Mouse (Mus musculus): ENCODE results near the gene Spata13. TPM values are rescaled to one million over a fixed set of nuclear protein-coding genes. Genes with fewer than 3 reads are reported as not detected.

Gene Spata13
- polyA plus RNA-seq, 1 experiment = 26.6 TPM

DNA sequence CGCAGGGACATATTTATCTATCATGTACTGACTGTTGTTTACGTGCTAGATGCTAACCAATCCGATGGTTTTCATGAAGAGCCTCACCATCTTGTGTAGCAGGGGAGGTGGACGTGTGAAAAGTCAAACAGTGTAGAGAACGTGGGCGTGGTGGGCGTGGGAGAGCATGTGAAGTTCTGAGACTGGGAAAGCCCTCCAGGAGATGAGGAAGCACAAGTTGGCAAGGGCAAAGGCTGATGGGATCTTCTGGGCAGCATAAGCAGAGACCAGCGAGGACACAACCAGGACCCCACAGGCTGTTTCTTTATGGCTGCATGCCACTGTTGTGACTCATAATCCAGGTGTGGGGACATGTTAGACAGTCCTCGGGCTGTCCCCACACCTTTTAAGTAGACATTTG is 5.4 kb downstream of the Spata13 start:
- DNase-seq (ENCODE audit: low spot score) = no peak

- no peak for DNase-seq (ENCODE audit: low spot score)
Measured at GRCm38 (mm10) chr14:60641120-60641519, 7.3 kb downstream of the Spata13 start.

- DNase-seq (ENCODE audit: low spot score) = no peak
Measured at GRCm38 (mm10) chr14:60642131-60642530, 8.3 kb downstream of the Spata13 start.

- no peak for DNase-seq (ENCODE audit: low spot score)
Measured at GRCm38 (mm10) chr14:60643098-60643870, 9.5 kb downstream of the Spata13 start.

DNA sequence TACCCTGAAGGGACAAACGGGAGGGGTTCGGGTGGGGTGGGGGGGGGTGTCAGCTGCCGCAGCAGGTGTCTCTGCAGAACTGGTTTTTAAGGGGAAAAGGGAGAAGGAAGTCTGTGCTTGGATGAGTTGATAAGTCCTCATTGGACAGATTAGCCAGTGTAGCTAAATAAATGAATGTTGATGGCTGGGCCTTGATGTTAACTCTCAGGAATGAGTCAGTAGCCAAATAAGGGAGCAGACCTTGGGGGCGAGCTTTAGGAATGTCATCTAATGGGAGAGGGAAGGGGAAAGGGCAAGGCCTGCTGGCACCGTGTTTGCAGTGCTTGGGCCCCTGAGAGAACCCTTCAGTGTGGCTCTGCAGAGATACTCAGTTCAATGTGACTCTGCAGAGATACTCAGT is 12.6 kb downstream of the Spata13 start:
- DNase-seq (ENCODE audit: low spot score) = no peak

GRCm38 (mm10) chr14:60647885-60648284 is 14.1 kb downstream of the Spata13 start:
- no peak for DNase-seq (ENCODE audit: low spot score)

GRCm38 (mm10) chr14:60648956-60649355 is 15.2 kb downstream of the Spata13 start:
- DNase-seq (ENCODE audit: low spot score) = no peak

DNA sequence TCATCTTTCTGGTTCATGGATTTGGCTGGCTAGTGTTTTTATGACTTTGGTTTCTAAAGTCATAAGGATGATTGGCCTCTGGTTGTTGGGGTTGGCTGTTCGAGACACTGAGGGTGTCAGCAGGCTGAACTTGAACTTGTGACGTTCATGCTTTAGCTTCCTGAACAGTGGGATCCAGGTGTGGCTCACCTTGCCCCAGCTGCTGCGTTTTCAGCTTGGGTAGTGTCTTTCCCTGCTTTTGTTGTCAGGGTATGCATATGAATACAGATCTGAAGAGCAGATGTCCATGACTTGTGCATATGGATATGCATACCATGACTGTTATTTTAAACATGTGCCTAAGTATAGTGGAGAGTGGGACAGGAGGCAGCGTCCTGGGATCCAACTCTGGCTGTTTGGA is 19.4 kb downstream of the Spata13 start:
- DNase-seq (ENCODE audit: low spot score) = no peak

GRCm38 (mm10) chr14:60653977-60654376 is 20.2 kb downstream of the Spata13 start:
- DNase-seq (ENCODE audit: low spot score) = no peak

DNA sequence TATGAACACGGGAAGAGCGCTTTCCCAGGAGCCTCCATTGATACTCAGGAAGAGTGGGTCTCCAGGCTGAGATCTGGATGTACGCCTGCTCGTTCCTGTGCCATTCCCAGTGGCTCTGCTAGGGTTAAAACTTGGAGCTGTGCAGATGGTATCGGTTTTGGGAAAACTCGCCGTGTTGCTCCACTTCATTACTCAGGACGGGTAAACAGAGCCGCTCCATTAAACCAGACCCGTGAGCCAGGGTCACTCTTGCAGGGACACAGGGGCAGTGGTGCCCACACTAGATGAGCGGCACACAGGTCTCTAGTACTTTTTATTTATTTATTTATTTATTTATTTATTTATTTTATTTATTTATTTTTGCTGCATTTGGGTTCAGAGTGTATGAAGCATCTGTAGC is 20.9 kb downstream of the Spata13 start:
- no peak for DNase-seq (ENCODE audit: low spot score)

DNA sequence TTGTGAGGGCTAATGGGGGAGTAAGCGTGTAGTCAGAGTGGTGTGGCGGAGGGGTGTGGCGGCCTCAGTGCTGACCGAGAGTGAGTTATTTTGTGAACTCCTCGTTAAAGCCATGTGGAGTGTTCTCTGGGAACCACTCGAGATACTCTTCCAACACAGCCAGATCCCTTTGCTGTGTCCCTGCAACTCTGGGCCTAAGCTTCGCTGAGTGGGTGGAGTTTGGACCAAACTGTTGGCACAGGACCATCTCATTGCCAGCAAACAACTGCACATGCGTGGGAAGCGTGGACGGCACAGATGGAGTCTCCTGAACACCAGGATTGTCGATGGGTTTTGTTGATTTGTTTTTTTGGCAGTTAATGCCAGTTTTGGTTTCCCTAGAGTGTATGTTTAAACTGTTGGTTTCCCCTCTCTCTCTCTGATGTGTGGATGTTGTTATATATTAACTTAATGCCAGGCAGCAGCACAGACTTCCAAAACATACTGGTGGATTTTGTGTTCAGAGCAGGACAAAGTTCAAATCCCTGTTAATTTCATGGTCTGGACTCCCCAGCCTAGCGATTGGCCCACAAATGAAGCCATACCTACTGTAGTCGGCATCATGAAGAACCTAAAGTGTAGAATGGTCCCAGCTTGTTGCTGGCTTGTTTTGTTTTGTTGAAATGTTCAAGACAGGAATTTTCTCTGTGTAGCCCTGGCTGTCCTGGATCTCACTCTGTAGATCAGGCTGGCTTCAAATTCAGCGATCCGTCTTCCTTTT is 22.3 kb downstream of the Spata13 start:
- no peak for DNase-seq (ENCODE audit: low spot score)

- DNase-seq (ENCODE audit: low spot score) = no peak
Measured at GRCm38 (mm10) chr14:60656701-60657085, 22.9 kb downstream of the Spata13 start.

DNA sequence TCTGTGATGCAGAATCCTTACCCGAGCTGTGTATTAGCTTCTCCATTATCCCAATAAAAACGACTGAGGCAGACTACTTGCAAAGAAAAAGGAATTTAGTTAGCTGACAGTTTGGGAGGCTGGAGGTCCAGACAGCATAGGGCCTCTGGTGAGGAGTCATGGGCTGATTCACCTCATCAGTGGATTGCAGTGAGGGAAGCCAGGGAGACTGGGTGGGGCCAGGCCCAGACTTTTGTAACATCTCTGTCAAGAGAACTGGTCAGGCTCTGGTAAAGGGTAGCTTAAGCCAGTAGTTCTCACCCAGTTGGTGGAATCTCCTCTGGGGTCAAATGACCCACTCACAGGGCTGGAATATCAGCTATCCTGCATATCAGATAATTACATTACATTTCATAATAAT is 24.1 kb downstream of the Spata13 start:
- DNase-seq (ENCODE audit: low spot score) = no peak

DNA sequence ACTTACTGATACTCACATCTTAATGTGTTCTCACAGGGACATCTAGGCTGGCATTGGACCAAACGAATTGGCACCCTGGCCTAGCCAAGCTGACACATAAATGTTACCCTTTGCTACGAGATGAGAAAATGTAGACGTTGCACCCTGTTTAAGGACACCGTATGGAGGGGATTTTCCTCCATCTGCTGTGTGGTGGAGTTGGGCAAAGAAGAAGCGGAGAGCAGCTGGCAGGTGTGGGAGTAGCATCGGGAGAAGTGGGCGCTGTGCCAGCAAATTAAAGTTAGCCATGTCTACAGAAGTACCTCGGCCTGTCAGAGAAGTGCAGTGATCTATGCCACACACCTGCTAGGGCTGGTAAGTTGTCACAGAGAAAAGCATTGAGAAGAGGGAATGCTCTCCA is 25.7 kb downstream of the Spata13 start:
- no peak for DNase-seq (ENCODE audit: low spot score)

DNA sequence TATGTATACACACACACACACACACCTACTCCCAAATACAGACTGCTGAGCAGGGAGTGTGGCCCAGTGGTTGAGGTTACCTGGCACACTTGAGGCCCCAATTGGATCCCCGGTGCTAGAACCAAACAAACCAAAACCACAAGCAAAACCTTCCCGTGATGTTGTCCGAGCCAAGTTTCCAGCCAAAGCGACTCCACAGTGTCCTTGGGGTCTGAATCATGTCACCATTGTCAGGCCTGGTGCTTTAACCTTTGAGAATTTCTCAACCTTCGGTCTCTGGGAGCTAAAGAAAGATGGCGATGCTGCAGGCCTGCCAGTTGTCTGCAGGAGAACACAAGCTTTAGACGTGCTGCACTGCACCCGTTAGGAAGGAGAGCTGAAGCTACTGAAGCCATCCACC is 26.8 kb downstream of the Spata13 start:
- no peak for DNase-seq (ENCODE audit: low spot score)

GRCm38 (mm10) chr14:60661281-60661680 is 27.5 kb downstream of the Spata13 start:
- DNase-seq (ENCODE audit: low spot score) = no peak

DNA sequence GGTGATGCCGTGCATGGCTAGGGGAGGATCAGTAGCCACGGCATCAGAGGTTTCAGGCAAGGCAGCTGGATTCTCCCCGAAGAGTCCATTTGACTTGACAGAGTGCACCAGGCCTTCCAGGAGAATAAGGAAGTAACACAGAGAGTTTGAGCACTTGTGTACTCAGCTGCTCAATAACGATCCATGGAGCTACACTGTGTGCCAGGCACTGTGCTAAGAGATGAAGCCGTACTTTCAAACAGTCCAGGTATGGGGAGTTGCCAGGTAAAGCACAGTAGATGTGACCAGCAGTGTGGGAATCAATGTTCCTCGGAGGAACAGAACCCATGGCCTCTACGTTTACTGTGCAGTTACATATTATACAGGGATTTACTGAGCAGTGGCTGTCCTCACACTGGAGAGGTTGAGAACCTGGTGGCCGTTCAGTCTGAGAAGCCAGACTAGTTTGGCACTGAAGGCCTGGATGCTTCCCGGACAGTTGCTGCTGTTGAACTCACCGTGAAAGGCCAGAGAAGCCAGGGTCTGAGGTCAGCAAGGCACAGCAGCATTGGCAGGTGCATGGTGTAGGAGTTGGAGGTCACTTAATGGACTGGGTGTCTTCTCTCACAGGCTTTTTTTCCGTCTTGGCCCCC is 29.6 kb downstream of the Spata13 start:
- no peak for DNase-seq (ENCODE audit: low spot score)

DNA sequence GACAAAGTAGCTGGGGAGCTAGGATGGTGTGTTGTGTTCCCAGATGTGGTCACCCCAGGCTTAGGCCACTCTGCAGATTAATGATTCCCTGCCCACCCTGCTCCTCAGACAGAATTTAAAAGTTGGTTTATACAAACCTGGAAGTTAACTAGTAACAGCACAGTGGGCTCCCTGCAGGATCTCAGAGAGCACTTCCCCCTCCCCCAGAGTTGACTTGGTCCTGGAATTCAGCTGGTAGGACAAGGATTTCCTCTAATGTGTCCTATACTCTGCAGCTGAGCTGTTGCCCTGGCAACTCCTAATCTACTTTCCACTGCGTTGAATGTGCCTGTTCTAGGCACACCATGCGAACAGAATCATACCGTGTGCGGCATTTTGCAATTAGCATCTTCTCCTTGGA is 30.8 kb downstream of the Spata13 start:
- DNase-seq (ENCODE audit: low spot score) = no peak

DNA sequence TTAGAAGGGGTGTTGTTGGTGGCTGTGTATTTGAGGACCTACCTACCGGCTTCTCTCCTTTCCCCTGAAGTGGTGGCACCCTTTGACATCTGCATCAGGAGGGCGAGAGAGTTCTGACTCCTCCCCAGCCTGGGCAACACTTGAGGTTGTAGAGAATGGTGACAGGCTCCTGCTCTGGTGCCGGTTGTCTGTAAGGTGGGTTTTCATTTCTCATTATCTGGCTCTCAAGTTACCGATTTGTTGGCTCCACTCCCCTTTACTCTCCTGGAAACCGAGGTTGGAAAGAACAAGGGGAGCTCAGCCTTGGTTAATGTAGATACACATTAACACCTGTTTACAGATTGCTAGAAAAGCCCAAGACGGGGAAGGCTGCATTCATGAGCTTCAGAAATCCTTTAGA is 31.5 kb downstream of the Spata13 start:
- DNase-seq (ENCODE audit: low spot score) = no peak

DNA sequence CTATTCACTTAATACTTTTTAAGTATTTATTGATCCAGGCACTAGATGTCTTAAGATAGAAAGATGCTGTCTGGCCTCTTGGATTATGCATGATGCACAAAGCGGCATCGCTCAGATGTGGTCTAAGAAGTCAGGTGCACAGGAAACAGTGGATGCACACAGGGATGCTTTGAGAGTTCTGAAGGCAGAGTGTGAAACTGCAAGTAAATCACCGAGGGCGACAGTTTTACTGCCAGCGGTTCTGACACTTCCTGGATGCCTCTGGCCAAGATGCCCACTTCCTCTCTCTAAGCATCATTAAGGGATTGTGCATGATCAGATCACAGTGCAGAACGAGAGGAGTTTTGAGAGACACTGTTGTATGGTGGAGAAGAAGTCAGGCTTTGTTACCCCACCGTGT is 32.5 kb downstream of the Spata13 start:
- no peak for DNase-seq (ENCODE audit: low spot score)

DNA sequence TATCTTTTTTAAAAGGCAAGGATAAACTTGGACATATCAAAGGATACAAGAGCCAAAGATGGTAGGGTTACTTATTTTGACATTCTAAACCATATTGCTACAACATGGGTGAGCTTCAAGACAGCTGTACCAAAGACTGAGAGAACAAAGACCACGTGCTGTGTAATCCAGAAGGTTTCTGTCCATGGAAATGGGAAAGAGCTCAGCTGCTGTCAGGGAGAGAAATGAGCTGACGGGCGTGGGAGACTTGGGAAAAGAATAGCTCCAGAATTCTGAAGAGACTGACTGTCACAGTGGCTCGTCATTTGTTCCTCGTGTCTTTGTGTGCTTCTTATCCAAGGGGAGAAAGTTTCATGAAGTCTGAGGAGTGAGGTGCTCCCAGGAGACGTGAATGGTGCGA is 36.4 kb downstream of the Spata13 start:
- no peak for DNase-seq (ENCODE audit: low spot score)

- DNase-seq (ENCODE audit: low spot score) = no peak
Measured at GRCm38 (mm10) chr14:60671504-60671903, 37.7 kb downstream of the Spata13 start.

DNA sequence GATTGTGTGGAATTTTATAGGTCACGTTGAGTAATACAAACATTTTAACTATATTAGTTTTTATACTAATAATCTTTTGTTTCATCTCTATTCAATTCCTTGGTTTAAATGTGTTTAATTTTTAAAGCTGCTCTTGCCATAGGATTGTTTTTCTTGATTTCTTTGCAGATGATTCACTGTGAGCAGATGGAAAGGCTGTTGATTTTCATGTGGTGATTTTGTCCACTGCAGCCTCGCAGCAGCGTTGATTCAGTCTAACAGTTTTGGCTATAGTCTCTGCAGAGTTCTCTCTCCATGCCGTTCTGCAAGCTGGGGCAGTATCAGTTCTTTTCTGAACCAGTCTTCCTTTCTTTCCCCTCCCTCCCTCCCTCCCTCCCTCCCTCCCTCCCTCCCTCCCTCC is 41.9 kb downstream of the Spata13 start:
- no peak for DNase-seq (ENCODE audit: low spot score)

Measured in urinary bladder, adult 2 months (tissue).